Mouse (Mus musculus) right cerebral cortex, postnatal 14 days (tissue): ENCODE results near the gene Dcx.

Source experiments
- DNase-seq: peaks from one replicate; pipeline ENCODE4 v3.0.0; 2022

The Dcx gene

GRCm38 (mm10) chrX:143818961-143819360 lies 114.2 kb downstream of the Dcx start:
- DNase-seq: no peak

GRCm38 (mm10) chrX:143815948-143816347 lies 117.2 kb downstream of the Dcx start:
- no peak for DNase-seq
